Mouse (Mus musculus) lung, postnatal 4 days (tissue): Measurements from ENCODE around the gene Gigyf2.
A peak's percentile ranks its signal among the peaks of the same experiment; 100 is the strongest.

ENCODE experiments used
- DNase-seq, 2 experiments: peaks; one replicate each; pipeline ENCODE4 v3.0.0; 2021

Gene Gigyf2

DNA sequence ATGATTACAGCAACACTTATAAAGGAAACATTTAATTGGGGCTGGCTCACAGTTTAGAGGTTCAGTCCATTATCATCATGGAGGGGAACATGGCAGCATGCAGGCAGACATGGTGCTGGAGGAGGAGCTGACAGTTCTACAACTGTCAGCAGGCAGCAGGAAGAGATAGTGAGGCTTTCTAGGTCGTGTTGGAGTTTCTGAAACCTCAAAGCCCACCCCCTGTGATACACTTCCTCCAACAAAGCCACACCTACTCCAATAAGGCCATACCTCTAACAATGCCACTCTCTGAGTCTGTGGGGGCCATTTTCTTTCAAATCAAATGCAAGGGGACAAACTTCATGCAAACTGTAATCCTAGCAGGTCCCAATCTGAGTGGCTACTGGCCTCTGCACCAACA, 5.7 kb upstream of the Gigyf2 start:
- DNase-seq, result no peak

GRCm38 (mm10) chr1:87322778-87323177, 4.0 kb upstream of the Gigyf2 start:
- no peak for DNase-seq

- no peak for DNase-seq
These were observed 2.1 kb upstream of the Gigyf2 start for GRCm38 (mm10) chr1:87324649-87325048.

DNA sequence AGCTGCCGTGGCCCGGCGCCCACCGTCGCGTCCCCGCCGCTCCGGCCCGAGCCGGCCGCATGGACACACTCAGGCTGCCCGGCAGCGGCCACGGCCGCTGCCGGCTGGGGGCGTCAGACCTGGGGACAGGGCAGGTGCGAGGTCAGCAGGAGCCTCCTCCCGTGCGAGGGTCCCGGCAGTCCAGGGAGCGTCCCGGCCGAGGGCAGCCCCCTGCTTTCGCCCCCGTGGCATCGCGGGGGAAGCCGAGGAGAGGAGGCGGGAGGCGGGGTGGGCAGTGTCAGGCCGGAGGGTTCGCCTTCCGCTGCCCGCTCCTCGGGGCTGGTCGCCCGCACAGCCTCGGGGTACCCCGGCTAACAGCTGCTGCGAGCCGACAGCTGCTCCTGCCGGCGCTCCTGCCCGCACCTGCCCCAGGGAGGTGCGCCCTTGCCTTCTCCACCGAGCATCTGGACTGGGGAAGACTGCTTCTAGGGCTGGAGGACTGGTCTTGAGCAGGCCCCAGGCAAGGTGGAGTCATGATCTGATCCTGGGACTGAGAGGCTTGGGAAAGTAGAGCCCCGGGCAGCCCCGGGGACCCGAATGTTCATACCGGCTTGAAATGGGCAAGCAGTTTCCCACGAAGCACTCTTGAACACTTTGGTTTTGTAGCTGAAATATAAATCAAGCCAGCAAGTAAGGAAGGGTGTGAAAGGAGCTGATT, 515 bp downstream of the Gigyf2 start:
- DNase-seq, result no peak

GRCm38 (mm10) chr1:87331774-87332173, 5.0 kb downstream of the Gigyf2 start:
- no peak for DNase-seq

- DNase-seq, result no peak
These were observed 23.8 kb downstream of the Gigyf2 start for GRCm38 (mm10) chr1:87350576-87350975.

- DNase-seq, result no peak
These were observed 33.5 kb downstream of the Gigyf2 start for GRCm38 (mm10) chr1:87360276-87360675.

GRCm38 (mm10) chr1:87378024-87378560, 51.3 kb downstream of the Gigyf2 start:
- no peak for DNase-seq

- no peak for DNase-seq
These were observed 53.1 kb downstream of the Gigyf2 start for GRCm38 (mm10) chr1:87379919-87380318.

GRCm38 (mm10) chr1:87381152-87381551, 54.4 kb downstream of the Gigyf2 start:
- DNase-seq, result no peak

GRCm38 (mm10) chr1:87386436-87387092, 59.8 kb downstream of the Gigyf2 start:
- DNase-seq, result no peak

GRCm38 (mm10) chr1:87393444-87394195, 66.8 kb downstream of the Gigyf2 start:
- DNase-seq, result no peak

DNA sequence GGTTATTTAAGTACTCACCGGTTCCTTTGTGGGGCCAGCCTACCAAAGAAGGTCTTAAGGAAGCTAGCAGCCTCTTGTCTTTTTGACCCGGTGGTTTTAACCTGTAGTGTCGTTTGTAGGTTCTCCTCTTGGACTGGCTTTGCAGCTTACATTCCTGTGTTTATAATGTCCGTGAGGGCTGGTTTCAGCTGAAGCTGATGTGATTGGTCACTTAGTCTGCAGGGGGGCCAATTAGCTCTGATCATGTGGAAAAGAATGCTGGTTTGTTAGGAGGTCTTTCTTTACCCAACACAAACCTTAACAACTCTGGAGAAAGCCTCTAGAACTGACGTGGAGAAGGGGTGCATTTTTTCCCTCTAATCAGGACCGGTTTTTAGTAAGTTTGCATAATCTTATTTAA, 67.8 kb downstream of the Gigyf2 start, which contains the start of gene Kcnj13:
Gene Kcnj13, minus strand, starts transcription at position 136 of the 400 bp plus-strand sequence.
- DNase-seq, result peak in 1 of 2 experiments; percentile 9

DNA sequence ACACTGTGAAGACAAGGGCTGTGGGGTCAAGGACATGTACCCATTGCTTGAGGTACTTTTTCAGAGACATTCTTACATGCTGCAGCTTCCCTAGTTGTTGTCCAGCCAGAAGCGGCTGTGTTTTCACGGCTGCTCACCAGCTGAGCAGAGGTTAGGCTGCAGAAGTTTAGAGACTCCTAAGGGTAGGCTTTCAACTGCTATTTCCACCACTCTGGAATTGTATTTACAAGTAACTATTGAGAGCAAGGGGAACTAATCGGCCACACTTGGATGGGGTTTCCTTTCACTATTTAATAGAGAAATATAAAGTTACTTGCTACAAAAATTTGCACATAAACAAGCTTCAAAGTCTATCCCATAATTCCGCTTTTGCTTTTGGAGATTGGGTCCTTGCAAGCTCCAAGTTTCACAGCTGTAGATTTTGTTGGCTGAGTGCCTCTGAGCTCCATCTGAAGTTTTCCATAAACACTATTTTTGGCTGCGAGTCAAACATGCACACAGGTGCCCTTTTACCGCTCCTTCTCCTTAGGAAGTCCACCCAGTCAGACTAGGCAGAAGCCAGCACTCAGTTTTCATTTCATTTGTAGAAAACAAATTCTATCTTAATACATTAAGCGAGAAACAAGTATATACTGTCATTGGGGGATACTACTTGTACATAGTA, 70.3 kb downstream of the Gigyf2 start:
- DNase-seq, result peak; percentile 46 to 57

DNA sequence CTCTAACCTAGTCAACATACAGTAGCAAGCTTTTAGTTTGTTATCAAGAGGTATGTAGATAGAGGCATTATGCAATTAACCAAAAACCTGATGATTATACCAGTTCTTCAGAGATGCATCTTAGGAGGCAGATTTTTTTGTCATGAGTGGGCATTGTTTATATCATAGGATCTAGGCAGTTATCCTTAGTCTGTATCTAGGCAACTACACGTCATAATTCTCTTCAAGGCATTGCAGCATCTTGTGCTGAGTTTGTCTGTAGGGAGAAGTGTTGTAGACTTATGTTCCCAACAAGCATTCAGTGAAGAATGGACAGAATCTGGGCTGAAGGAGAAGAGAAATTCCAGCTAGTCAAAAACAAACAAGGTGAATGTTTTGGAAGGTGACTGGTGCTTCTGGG, 77.9 kb downstream of the Gigyf2 start:
- DNase-seq, result no peak

DNA sequence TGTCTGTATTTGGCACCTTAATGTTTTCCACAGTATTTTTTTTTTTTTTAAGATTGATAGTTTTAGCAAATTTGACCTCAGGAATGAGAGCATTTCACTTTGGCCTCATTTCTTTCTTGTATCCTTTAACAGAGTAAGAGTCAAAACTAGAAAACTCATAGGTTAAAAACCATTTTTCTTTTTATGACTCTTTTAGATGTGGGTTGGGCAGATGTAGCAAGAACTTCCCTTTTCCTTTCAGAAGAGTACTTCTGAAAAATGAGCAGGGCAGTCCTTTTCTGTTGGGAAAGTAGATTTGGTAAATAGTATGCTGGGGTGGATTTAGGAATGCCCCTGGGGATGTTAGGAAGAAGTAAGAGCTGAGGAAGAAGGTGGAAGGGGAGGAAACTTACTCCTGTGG, 79.2 kb downstream of the Gigyf2 start:
- no peak for DNase-seq

- DNase-seq, result no peak
These were observed 82.6 kb downstream of the Gigyf2 start for GRCm38 (mm10) chr1:87409380-87409779.

DNA sequence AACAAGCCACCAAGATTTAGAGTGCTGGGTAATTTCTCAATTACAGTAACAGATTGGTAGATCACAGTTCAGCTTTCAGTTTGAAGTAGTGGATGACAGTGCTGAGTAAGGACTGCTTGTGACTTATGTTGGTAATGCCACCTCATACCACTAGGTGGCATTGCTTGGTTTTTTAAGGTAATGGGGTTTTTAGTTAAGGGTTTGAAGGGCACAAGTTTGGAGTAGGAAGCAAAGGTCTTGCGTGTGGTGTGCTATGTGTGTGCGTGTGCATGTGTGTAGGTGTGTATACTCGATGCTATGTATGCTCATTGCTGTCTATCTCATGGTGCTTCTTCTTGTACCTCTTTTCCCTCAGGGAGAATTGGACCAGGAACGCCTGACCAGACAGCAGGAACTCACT, 91.9 kb downstream of the Gigyf2 start:
- no peak for DNase-seq

- no peak for DNase-seq
These were observed 108.3 kb downstream of the Gigyf2 start for GRCm38 (mm10) chr1:87435125-87435524.

DNA sequence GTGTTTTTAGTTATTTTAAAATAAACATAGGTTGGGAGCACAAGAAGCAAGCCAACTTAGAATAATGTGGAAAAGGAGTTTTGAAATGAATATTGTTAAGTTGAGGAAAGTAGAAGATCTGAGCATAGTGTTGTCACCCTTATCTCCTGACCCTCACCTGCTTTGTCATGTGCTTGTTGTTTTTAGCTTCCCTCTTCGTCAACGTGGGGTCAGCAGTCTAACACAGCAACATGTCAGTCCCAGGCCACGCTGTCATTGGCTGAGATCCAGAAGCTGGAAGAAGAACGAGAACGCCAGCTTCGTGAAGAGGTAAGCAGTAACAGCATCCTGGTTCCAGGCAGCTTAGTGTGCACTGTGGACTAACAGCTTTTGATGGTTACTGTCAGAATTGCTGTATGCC, 109.8 kb downstream of the Gigyf2 start:
- no peak for DNase-seq

DNA sequence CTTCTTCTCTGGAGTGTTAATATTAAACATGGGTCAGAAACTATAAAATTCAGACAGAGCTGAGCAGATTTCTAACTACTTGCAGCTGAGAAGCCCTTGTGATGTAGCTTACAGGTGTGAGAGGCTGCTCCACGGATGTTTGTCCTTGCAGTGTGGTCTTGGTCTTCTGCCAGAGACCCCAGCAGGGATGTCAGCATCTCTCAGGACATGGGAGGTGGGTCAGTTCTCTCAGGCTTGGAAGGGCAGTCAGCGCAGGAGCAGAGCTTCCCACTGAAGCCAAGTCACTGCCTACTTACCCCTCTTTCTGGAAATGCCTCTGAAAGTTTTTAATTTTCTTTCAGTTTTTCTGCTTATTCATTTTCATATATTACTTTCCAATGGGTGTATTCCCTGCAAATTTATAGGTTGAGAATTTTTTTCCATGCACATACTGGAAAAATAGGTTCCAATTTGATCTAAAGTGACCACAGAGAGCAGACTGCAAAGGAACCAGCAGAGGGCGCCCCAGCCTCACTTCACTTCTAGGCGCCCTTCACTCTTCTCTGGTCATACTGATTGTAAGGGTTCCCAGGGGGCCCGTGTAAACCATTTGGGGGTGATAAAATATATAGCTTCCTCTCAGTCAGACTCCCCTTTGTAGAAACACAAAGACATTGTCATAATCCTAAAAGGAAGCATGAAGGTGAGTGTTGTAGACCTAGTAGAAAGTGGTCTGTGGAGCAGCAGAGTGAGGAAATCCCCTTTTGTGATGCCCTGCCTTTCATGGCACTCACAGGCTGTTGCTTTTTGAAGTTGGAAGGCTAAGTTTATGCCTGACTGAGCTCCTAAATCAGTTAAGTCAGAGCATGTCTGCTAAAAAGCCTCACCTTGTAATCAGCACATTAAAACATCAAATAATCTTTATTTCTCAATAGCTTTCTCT, 120.6 kb downstream of the Gigyf2 start:
- DNase-seq, result peak; percentile 43 to 62

DNA sequence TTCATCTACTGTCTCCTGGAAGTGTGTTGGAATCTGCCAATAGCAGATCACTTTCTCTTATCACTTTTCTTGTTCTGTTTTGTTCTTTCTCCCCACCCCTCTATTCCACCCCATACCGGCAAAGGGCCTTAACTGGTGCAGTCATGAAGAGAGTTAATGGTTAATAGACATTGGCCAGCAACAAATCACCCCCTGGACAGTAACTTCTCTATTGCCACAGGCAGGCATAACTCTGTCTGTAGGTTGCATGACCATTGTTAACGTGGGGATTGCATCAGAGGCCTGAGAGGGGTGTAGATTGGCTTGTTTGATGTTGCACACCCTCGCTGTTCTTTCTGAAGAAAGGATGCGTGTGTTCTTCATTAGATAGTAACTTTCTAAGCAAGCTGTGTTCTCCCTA, 122.6 kb downstream of the Gigyf2 start:
- DNase-seq, result no peak
